In genomic region chr10:24635884-24636283, GRCm38 (mm10) we compare ENCODE assay signal across 12 mouse cellular contexts. TPM values are rescaled to one million over a fixed set of nuclear protein-coding genes. Genes with fewer than 3 reads are reported as not detected.
A peak's percentile ranks its signal among the peaks of the same experiment; 100 is the strongest.
DNase-seq lines count a peak whose midpoint lies in the region; ATAC-seq and TF ChIP-seq lines count a peak whose summit lies in the region.
"Had no signal": no experiment of that assay in that cellular context is flagged by ENCODE, and none has a peak within 500 bp of the region (broad histone marks: within the 10 kb centered on the region; RNA-seq: fewer than 3 reads in every experiment).

No protein-coding gene starts in this region.

- no peaks in the 10 kb centered on the region for H3K36me3 ChIP-seq in testis, adult 2 months (ENCODE audit: control insufficient read depth, insufficient read depth, low read length)
- H3K36me3 ChIP-seq in forebrain, embryonic 10.5 days (replicated peaks): no peaks in the 10 kb centered on the region
- H3K36me3 ChIP-seq: hindbrain, embryonic 12.5 days; neural tube, embryonic 13.5 days had no signal

- H3K27ac ChIP-seq in testis, adult 2 months (ENCODE audit: control insufficient read depth, insufficient read depth, low read depth, low read length): 0 out of 2 replicates have a peak overlapping the region, but pooled peaks have one; percentile 26
- no peak overlapping the region for H3K27ac ChIP-seq in forebrain, embryonic 10.5 days
- H3K27ac ChIP-seq: forebrain, embryonic 13.5 days; hindbrain, embryonic 12.5 days; neural tube, embryonic 13.5 days had no signal

- no peak for TF ChIP-seq CTCF in testis, adult 2 months (IDR thresholded peaks at IDR 0.05; ENCODE audit: control insufficient read depth, insufficient read depth, insufficient replicate concordance, low read depth, low read length)

- no peak for DNase-seq in testis, postnatal 10 days (ENCODE audit: low spot score)
- DNase-seq in naive thymus-derived CD4-positive, alpha-beta T cell, adult 2 months (ENCODE audit: low read depth): peak; percentile 81
- no peak for DNase-seq in urinary bladder, postnatal 25 days (ENCODE audit: low spot score)
- DNase-seq in cerebellum, postnatal 4 days (ENCODE audit: low spot score in 2 of 2): no peak
- DNase-seq in forebrain, embryonic 10.5 days (ENCODE audit: extremely low spot score, low spot score): no peak
- DNase-seq: cerebellum, postnatal 25 days had no signal

- ATAC-seq in hematopoietic stem cell, adult 5-6 weeks (replicated peaks in 1 of 2; ENCODE audit: insufficient read depth in 1 of 2, low FRiP score in 2 of 2, low TSS enrichment in 1 of 2, low read depth in 1 of 2, poor library complexity in 2 of 2, severe bottlenecking in 2 of 2): peak; percentile 65 to 77
- ATAC-seq: forebrain, embryonic 13.5 days; lung, postnatal 0 days had no signal

- no peak overlapping the region for H3K4me3 ChIP-seq in testis, adult 2 months (ENCODE audit: control insufficient read depth, low read depth, low read length)
- no peak overlapping the region for H3K4me3 ChIP-seq in forebrain, embryonic 10.5 days
- H3K4me3 ChIP-seq: forebrain, embryonic 13.5 days; hindbrain, embryonic 12.5 days; neural tube, embryonic 13.5 days had no signal

- no peaks in the 10 kb centered on the region for H3K27me3 ChIP-seq in testis, adult 2 months (ENCODE audit: control insufficient read depth, insufficient read depth, low read length)
- H3K27me3 ChIP-seq in forebrain, embryonic 10.5 days (ENCODE audit: poor library complexity, severe bottlenecking): no peaks in the 10 kb centered on the region
- H3K27me3 ChIP-seq: forebrain, embryonic 13.5 days; hindbrain, embryonic 12.5 days; neural tube, embryonic 13.5 days had no signal

- no peak for TF ChIP-seq POLR2A in testis, adult 2 months (IDR thresholded peaks at IDR 0.05; ENCODE audit: control insufficient read depth, low read depth, low read length)

- WGBS in forebrain, embryonic 10.5 days: 95% methylated on average over 10 of the region's 10 CpGs

- H3K9me3 ChIP-seq in forebrain, embryonic 10.5 days: no peaks in the 10 kb centered on the region
- H3K9me3 ChIP-seq: forebrain, embryonic 13.5 days; hindbrain, embryonic 12.5 days; neural tube, embryonic 13.5 days had no signal

- peaks cover 3% of the 10 kb centered on the region; the same call in 1 of the 2 replicates for H3K4me1 ChIP-seq in testis, adult 2 months (ENCODE audit: control insufficient read depth, insufficient read depth, low read length)
- H3K4me1 ChIP-seq in forebrain, embryonic 10.5 days: peaks cover 8% of the 10 kb centered on the region
- H3K4me1 ChIP-seq: forebrain, embryonic 13.5 days; hindbrain, embryonic 12.5 days had no signal

RNA-seq across cellular contexts. Expression of gene Ccn2, which starts 40.6 kb away (rescaled TPM):
- 26.7 and 32.8 TPM in 2 replicates for polyA plus RNA-seq in testis, adult 2 months (2012; rRNA removed)
- total RNA-seq in hematopoietic stem cell, adult 5-6 weeks (2017): not detected in 2 replicates
- polyA plus RNA-seq in forebrain, embryonic 10.5 days (2016; fragmentation: Nextera tagmentation; extraction: Ambion mirVana): 11.2 and 11.7 TPM in 2 replicates
